Mouse (Mus musculus) T-helper 2 cell (primary cell): ENCODE results near the gene Gk5.
"Not testable (repeated sequence)": the region's sequence is repeated elsewhere in the genome, so short reads cannot be mapped to it uniquely, and the experiment has no call there.

Experiments
- in situ Hi-C: fragments of 300-600 bp; cut with MboI, MseI; formaldehyde crosslinking; loops from one replicate; pipeline ENCODE4 v1.15.1; 2025; ENCODE audit warnings: high pct_unique_total_duplicates

Gk5 gene

GRCm38 (mm10) chr9:96118861-96119772 lies at the start of gene Gk5:
Gk5 (plus strand) TSS chr9:96119362.
- in situ Hi-C loops = loop anchor here (10.0 kb wide), 1 partner anchor 164 kb away; the partner anchor contains the start of gene Xrn1

DNA sequence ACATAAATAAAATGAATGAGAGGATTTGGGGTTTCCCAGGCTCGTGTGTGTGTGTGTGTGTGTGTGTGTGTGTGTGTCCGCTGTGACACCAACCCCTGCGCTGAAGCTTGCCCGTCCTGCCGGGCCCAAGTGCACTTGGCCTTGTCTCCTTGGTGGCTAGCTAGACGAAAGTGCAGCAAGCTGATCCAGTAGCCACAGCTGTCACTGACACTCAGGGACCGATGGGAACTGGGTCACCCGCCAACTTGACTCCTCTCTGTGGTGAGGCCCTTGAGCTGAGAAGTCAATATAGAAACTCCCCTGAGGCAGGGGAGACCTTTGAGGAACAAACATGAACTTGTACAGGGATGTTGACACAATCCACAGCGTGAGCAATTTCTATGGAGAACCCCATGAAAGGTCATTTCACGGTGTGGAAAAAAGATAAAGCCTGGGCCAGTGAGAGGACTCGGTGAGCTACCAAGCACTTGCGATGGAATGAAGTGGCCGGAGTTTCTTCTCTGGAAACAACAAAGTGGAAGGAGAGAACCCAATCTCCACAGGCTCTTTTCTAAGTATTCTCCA lies 40.3 kb upstream of the Gk5 start:
- in situ Hi-C loops = no loop called here

DNA sequence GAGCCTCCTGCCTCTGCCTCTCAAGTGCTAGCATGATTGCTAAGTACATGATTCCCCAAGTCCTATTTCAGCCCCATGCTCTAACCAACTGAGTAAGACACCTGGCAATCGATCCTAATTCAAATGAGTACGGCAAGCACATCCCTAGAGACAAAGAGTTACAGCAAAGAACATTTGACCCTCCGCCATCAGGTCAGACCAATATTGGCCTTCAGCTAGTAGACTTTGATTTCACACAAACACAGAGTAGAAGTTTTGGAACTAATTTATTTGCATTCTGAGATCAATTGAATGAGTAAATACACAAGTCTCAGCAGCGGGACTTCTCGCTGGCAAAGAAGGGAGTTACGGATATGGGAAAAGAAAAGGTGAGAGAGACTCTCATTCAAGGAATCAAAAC lies 33.9 kb upstream of the Gk5 start:
- in situ Hi-C loops = no loop called here

GRCm38 (mm10) chr9:96087671-96088070 lies 31.5 kb upstream of the Gk5 start:
- in situ Hi-C loops = no loop called here

GRCm38 (mm10) chr9:96088456-96088855 lies 30.7 kb upstream of the Gk5 start:
- in situ Hi-C loops = not testable (repeated sequence)

DNA sequence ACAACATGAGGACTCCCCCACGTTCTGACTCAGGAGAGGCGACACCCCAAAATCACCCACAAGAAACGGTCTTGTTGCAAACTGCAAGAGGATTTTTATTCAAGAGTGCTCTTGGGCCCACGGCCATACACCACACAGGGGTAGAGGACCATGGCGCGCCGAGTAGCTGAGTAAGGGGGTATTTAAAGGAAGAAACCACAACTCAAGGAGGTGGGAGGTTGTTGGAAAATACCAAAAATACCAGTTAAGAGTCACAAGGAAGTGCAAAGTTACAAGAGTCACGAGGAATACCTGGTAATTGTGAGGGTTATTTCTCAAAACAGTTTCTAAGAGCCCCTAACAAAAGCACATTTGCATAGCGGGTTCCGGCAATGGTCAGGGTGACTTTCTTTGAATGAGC lies 26.5 kb upstream of the Gk5 start:
- in situ Hi-C loops = not testable (repeated sequence)

GRCm38 (mm10) chr9:96093221-96093620 lies 25.9 kb upstream of the Gk5 start:
- in situ Hi-C loops = no loop called here

DNA sequence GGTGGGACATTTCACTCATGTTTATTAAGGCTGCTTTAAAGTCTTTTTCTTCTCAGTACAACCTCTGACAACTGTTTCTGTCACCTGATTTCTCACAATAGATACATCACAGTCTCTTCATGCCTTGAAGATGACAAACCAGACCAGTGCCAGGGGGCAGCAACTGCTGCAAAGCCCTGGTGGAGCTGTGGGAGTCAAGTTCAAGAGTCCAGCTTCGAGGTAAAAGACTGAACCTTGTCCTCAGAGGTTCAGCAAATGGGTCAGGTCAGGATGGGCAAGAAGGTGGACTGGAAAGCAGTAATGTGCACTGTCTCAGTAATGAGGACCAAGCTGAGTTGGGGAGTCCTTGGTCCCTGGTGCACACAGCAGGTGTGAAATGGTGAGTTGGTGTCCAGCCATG lies 24.8 kb upstream of the Gk5 start:
- in situ Hi-C loops = no loop called here

DNA sequence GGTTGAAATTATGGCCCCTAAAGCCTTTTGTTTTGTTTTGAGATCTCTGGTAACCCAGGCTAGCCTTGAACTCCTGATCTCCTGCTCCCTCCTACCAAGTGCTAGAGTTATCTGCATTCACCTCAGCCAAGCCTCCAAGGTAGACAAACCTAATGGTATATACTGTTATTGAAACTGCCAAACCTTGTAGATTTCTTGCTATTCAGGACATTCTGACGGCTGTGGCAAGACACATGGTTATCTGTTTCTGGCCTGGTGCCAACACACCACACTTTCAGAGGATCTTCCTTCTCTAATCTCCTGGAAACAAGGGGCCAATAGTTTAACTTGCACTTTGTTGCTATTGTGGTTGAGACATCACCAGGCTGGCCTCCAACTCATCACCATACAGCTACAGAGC lies 24.0 kb upstream of the Gk5 start:
- in situ Hi-C loops = no loop called here

GRCm38 (mm10) chr9:96102846-96103245 lies 16.3 kb upstream of the Gk5 start:
- in situ Hi-C loops = no loop called here

- in situ Hi-C loops = loop anchor here (10.0 kb wide), 1 partner anchor 158 kb away; the partner anchor contains the start of gene Xrn1
Measured at GRCm38 (mm10) chr9:96112879-96113361, 6.2 kb upstream of the Gk5 start.

DNA sequence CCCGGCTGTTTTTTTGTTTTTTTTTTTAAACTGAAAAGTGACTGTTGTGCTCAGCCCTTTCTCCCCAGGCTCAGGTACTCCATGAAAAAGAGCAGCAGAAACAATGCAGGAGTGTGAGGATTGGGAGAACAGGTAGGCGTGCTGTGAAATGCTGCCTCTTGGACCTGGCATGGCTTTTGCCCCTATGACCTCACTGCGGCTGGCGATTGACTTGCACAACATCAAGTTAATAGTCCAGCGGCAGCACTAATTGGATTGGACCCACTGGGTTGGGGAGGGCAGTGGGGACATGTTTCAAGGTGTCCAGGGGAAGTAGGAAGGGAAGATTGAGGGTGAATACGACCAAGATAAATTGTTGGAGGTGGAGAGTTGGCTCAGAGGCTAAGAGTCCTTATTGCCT lies 2.4 kb upstream of the Gk5 start:
- in situ Hi-C loops = loop anchor here (10.0 kb wide), 1 partner anchor 162 kb away; the partner anchor contains the start of gene Xrn1

- in situ Hi-C loops = loop anchor here (10.0 kb wide), 1 partner anchor 163 kb away; the partner anchor contains the start of gene Xrn1
Measured at GRCm38 (mm10) chr9:96118216-96118615, 946 bp upstream of the Gk5 start.

DNA sequence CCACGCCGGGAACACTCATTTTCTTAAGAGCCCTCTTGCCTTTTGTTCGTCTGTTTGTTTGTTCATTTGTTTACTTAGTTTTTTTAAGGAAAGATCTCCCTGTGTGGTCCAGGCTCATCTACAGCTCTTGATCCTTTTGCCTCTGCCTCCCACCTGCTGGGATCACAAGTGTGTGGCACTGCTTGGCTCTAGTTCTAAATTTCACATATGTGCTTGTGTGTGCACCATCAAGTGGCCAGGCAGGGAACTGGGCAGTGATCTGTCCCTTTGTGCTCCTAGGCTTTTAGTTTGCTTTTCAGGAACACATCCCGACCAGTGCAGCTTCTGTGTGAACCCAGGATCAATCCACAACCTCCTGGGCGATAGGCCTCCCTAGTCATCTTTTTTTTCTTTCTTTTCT lies 8.8 kb downstream of the Gk5 start:
- in situ Hi-C loops = no loop called here

DNA sequence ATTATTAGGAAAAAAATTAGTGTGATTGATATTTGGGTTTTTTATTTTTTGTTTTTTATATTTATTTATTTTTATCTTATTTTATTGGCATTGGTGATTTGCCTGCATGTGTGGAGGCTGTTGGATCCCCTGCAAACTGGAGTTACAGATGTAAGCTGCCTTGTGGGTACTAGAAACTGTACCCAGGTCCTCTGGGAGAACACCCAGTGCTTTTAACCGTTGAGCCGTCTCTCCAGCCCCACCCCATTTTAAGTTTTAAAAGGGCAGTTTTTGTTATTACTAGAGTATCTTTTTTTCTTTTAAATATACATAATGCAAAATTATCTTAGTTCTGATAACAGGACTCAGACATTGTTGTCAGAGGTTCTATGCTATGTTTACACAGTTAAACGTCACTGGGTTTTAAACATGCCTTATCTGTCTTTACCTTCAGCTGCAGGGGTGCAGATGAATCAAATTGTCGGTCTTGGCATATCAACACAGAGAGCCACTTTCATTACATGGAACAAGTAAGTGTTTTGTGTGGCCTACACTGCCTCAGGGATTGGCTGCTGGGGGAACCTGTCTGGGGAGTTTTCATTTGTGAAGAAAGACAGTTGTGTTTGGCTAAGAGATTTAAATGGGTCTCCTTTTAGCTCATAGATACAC lies 13.9 kb downstream of the Gk5 start:
- in situ Hi-C loops = no loop called here

GRCm38 (mm10) chr9:96134470-96134869 lies 15.3 kb downstream of the Gk5 start:
- in situ Hi-C loops = no loop called here

- in situ Hi-C loops = no loop called here
Measured at GRCm38 (mm10) chr9:96134916-96135315, 15.8 kb downstream of the Gk5 start.

DNA sequence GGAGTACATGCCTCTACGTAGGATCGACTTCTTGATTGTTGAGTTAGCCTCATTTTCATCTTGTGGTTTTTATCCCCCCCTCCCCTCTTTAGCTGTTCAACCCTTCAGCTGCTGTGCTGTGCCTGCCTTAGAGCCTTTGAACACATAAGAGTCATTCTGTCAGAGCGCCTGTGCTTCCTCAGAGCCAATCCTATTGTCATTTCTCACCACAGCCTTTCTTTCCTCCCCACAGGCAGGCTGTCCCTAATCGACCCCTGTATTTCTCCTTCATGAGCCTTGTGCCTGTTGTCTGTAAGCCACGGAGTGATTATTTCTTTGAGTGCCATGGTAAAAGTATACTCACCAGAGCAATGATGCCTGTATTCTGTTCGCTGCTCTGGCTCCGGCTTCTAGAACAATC lies 16.3 kb downstream of the Gk5 start:
- in situ Hi-C loops = no loop called here

GRCm38 (mm10) chr9:96138958-96139357 lies 19.8 kb downstream of the Gk5 start:
- in situ Hi-C loops = no loop called here

DNA sequence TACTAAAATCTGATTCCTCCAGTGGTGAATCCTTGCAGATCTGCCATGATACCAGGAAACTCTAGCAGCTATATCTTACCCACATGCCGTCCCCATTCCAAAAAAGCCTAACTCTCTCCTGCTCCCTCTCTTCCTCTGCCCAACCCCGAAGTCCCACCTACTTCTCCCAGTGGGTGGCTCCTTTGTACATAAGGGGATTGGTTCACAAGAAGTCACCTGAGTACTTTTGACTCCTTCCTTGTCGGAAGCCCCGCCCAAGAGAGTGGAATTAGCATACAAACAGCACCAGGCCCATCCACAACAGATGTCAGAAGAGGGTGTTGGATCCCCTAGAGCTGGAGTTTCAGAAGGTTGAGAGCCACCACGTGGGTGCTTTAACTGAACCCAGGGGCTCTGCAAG lies 20.7 kb downstream of the Gk5 start:
- in situ Hi-C loops = no loop called here

DNA sequence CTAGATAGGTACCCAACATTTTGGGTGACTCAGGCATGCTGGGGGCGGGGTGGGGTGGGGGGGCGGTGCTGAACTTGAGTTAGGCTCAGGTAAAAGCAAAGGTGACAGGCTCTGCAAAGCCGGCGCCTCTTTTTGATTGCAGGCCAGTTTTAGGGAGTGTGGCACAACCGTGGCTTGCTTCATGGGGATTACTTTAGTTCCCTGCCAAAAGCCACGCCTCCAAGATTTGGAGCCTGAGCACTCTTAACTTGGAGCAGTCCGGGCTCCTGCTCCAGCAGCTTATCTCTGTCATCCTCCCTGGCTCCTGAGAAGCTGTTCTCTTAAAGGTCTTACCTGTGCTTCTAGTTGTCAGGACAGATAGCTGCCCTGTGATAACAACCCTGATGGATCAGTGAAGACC lies 21.8 kb downstream of the Gk5 start:
- in situ Hi-C loops = no loop called here

GRCm38 (mm10) chr9:96142499-96142898 lies 23.3 kb downstream of the Gk5 start:
- in situ Hi-C loops = no loop called here
